Mouse (Mus musculus) heart, embryonic 15.5 days (tissue): ENCODE measurements around the gene Nudt7. TPM values are rescaled to one million over a fixed set of nuclear protein-coding genes. Genes with fewer than 3 reads are reported as not detected.
A peak's percentile ranks its signal among the peaks of the same experiment; 100 is the strongest.

ENCODE experiments used
- ATAC-seq: fragments of 200-750 bp; cut with Nextera tagmentation; replicated peaks from 2 replicates; pipeline ENCODE4 v1.8.0; 2017; ENCODE audit warnings: low read depth, moderate TSS enrichment; ENCODE audit not compliant: insufficient number of reproducible peaks, insufficient read depth, low FRiP score
- H3K27ac ChIP-seq: fragments of 300-500 bp; sonication (generic); 2 replicates; pipeline ENCODE4 v1.5.1; 2015; ENCODE audit warnings: mild to moderate bottlenecking, inconsistent platforms
- H3K27me3 ChIP-seq: fragments of 300-500 bp; sonication (generic); 2 replicates; pipeline ENCODE4 v1.6.1; 2015; ENCODE audit warnings: inconsistent platforms
- H3K36me3 ChIP-seq: fragments of 300-500 bp; sonication (generic); 2 replicates; pipeline ENCODE4 v1.6.1; 2015; ENCODE audit warnings: mild to moderate bottlenecking, inconsistent platforms
- H3K4me1 ChIP-seq: fragments of 300-500 bp; sonication (generic); replicated peaks from 2 replicates; pipeline ENCODE4 v1.6.1; 2015; ENCODE audit warnings: inconsistent platforms
- H3K4me2 ChIP-seq: fragments of 300-500 bp; sonication (generic); 2 replicates; pipeline ENCODE4 v1.6.1; 2015; ENCODE audit warnings: inconsistent platforms, mild to moderate bottlenecking, moderate library complexity
- H3K4me3 ChIP-seq: fragments of 300-500 bp; sonication (generic); 2 replicates; pipeline ENCODE4 v1.5.1; 2015; ENCODE audit warnings: mild to moderate bottlenecking, inconsistent platforms
- H3K9ac ChIP-seq: fragments of 300-500 bp; sonication (generic); 2 replicates; pipeline ENCODE4 v1.6.1; 2015; ENCODE audit warnings: mild to moderate bottlenecking, inconsistent platforms
- H3K9me3 ChIP-seq: fragments of 300-500 bp; sonication (generic); replicated peaks from 2 replicates; pipeline ENCODE4 v1.6.1; 2016; ENCODE audit warnings: inconsistent platforms
- WGBS: fragments of 180-500 bp; shearing (Covaris S2); methylation state at CpG from one replicate; pipeline ENCODE4 v1.1.7; 2015; ENCODE audit warnings: mixed read lengths; 5-methylcytosine and 5-hydroxymethylcytosine counted together
- polyA plus RNA-seq: library from polyadenylated mRNA; unstranded; fragments of >200 nt; fragmentation: Nextera tagmentation; extraction: Ambion mirVana; gene quantifications from 2 replicates; pipeline ENCODE4 v1.2.1, GENCODE M21; 2015

Gene Nudt7
- polyA plus RNA-seq = 25.5 and 28.1 TPM in 2 replicates

DNA sequence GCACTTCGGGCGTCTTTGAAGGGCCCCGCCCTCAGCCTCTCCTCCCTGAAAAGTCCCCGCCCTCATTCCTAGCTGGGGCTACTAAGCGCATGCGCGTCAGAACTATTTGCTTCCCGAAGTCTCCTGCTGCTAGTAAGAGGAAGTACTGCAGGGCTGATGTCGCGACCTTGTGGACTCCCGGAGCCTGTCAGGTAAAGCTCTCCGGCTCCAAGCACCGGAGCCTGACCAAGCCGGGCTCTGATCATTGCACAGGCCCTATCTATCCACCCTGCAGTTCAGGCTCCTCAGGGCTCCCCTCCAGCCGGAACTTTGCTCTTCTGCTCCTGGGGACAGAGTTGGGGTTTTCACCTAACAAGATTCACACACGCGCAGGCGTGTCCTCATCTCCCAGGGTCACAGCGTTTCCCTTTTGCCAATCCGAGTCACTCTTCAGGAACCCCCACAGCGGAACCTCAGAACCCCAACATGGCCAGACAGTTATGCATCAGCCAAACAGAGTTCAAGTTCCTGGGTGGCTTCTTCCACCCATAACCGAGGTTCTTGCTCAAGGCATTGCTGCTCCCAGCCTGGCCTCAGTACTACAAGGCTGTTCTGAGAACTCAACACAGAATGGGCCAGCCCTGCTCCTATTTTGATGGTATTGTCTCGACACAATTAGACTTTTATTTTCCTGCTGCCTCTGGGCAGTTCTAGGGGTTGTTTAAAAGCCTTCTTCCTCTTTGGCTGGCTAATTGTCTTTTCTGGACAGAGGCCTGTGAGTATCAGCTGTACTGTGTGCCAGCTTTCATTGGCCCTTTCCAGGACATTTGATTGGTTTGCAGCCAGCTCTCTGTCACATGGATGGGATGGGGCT is at the start of gene Nudt7:
TSS of gene Nudt7 (plus strand) at position 48 of the 853 bp plus-strand sequence.
- Histone ChIP-seq H3K27ac (peak within 1 kb of the TSS; percentile 78), H3K9me3 (no peaks in the 10 kb centered on the region), H3K4me2 (peak within 1 kb of the TSS; percentile 68), H3K36me3 (no peaks in the 10 kb centered on the region), H3K27me3 (no peaks in the 10 kb centered on the region), H3K9ac (peak within 1 kb of the TSS; percentile 58), H3K4me1 (peaks cover 16% of the 10 kb centered on the region), H3K4me3 (peak within 1 kb of the TSS; percentile 58)
- under 1% methylated on average over 23 of the region's 23 CpGs for WGBS
- peak; percentile 94 for ATAC-seq

DNA sequence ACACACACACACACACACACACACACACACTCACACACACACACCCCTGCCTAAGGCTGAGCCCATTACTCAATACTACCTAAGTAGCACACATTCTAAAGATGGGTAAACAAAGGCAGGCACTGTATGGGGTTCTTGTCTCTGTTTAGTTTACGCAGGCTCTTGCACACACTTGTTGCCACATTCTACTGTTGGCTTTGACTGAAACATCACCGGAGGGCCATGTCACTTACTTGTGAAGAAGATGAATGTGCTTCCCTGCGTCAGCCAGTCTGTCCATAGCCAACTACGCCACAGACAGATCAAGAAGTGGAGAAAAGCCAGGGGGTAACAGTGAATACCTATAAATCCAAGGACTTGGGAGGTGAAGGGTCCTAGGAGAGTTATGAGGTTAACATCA is 45.4 kb upstream of the Nudt7 start:
- no peaks in the 10 kb centered on the region for H3K9me3 ChIP-seq
- no peak overlapping the region for H3K4me2 ChIP-seq
- H3K27me3 ChIP-seq = no peaks in the 10 kb centered on the region
- H3K9ac ChIP-seq = no peak overlapping the region
- no peaks in the 10 kb centered on the region for H3K36me3 ChIP-seq
- H3K27ac ChIP-seq = no peak overlapping the region
- 85% methylated on average over 4 of the region's 4 CpGs for WGBS
- no peak for ATAC-seq
- H3K4me1 ChIP-seq = no peaks in the 10 kb centered on the region
- H3K4me3 ChIP-seq = no peak overlapping the region

DNA sequence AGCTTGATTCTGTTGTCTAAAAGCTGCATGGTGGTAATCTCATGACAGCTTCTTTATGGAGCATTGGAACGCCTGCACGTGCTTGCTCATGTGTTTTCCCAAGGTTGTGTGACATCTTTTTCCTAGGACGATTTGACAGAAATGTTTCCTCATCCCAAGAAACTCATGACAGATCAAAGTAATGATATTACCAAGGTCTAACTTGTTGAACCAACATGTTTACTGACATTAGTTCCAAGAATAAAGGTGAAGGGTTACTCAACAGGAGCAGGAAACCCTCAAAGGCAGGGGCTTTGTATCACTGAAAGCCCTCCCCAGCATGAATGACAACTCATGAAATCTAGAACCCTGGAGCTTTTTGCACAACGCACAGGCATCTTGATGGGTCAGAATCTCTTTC is 42.6 kb upstream of the Nudt7 start:
- 78% methylated on average over 4 of the region's 4 CpGs for WGBS
- Histone ChIP-seq H3K4me2 (no peak overlapping the region), H3K36me3 (no peaks in the 10 kb centered on the region), H3K4me1 (no peaks in the 10 kb centered on the region), H3K27ac (no peak overlapping the region), H3K4me3 (no peak overlapping the region), H3K9me3 (no peaks in the 10 kb centered on the region), H3K9ac (no peak overlapping the region), H3K27me3 (no peaks in the 10 kb centered on the region)
- no peak for ATAC-seq

- no peaks in the 10 kb centered on the region for H3K9me3 ChIP-seq
- H3K36me3 ChIP-seq = no peaks in the 10 kb centered on the region
- no peak overlapping the region for H3K27ac ChIP-seq
- no peak overlapping the region for H3K4me2 ChIP-seq
- H3K4me3 ChIP-seq = no peak overlapping the region
- ATAC-seq = no peak
- H3K27me3 ChIP-seq = no peaks in the 10 kb centered on the region
- 72% methylated on average over 3 of the region's 3 CpGs for WGBS
- H3K4me1 ChIP-seq = no peaks in the 10 kb centered on the region
- H3K9ac ChIP-seq = no peak overlapping the region
Measured at GRCm38 (mm10) chr8:114093321-114093720, 40.0 kb upstream of the Nudt7 start.

DNA sequence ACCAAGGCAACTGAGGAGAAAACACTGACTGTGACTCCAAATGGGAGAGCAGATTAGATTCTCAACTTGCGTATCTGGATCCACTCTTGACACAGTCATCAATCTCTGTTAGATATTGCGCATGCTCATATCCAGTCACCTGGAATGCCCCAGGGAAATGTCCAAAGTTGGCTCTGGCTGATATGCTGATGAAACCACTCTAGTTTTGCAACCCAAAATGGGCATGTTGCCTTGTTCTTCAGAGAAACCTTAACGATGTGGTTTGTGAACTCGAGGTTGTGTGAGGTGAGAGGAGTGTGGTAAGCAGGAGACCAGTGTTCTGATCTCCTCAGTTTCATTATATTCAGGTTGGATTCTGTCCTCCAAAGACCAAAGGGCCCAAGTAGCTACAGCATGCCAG is 38.8 kb upstream of the Nudt7 start:
- ATAC-seq = no peak
- Histone ChIP-seq H3K4me3 (no peak overlapping the region), H3K4me2 (no peak overlapping the region), H3K9me3 (no peaks in the 10 kb centered on the region), H3K36me3 (no peaks in the 10 kb centered on the region), H3K27me3 (no peaks in the 10 kb centered on the region), H3K27ac (no peak overlapping the region), H3K4me1 (no peaks in the 10 kb centered on the region), H3K9ac (no peak overlapping the region)
- WGBS = 80% methylated on average over 4 of the region's 4 CpGs

DNA sequence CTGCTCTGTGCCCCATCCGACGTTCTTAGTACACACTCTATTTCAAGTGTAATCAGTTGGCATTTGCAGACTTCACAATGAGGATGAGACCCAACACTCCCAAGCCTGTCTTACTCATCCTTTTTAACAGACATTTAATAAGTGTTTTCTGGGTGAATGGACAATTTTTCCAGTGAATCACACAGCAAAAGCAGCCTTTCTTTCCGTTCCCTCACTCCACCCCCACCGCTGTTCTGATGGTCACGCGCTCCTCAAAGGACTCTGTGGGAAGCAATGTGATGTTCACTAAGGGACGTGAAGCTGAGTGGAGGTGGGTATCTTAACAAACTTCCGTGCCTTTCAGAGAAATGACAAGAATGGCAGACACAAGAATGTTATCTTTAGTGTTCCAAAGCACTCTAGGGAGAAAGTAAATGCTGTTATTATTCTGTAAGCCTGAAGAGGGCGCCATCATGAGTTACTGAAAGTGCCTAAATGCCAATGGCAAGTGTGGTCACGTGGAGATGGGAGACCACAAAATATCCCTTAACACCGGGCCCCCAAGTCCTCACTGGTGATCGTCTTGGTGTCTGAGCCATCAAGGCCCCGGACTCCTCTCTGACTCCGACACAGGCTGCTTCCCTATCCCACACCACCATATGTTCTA is 32.7 kb upstream of the Nudt7 start:
- H3K36me3 ChIP-seq = no peaks in the 10 kb centered on the region
- 74% methylated on average over 14 of the region's 14 CpGs for WGBS

DNA sequence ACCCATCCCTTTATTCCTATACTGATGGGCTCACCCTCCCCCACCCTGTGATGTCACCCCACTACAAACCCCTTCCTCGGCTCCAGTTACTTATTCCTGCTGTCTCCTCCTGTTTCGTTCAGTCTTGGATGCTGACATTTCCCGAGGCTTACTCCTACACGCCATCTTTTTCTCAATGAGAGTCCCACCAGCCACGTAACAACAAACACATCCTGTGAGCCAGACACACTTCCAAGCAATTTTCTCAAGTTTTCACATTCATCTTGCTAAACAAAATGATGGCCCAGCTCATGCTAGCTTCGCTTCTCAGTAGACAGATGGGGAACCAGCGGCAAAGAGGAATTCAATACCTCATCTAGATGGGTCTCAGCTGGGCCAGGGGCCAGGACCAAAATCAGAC is 30.0 kb upstream of the Nudt7 start:
- no peaks in the 10 kb centered on the region for H3K4me1 ChIP-seq

More for the DNA sequence above, 32.7 kb upstream of the Nudt7 start:
- no peak overlapping the region for H3K4me2 ChIP-seq
- no peaks in the 10 kb centered on the region for H3K9me3 ChIP-seq
- no peak overlapping the region for H3K27ac ChIP-seq
- no peak for ATAC-seq
- no peaks in the 10 kb centered on the region for H3K27me3 ChIP-seq
- H3K4me1 ChIP-seq = no peaks in the 10 kb centered on the region
- no peak overlapping the region for H3K9ac ChIP-seq
- no peak overlapping the region for H3K4me3 ChIP-seq

GRCm38 (mm10) chr8:114105971-114106370 is 27.4 kb upstream of the Nudt7 start:
- no peak overlapping the region for H3K27ac ChIP-seq
- no peak for ATAC-seq
- H3K9me3 ChIP-seq = no peaks in the 10 kb centered on the region
- no peak overlapping the region for H3K4me3 ChIP-seq
- H3K4me2 ChIP-seq = no peak overlapping the region
- H3K36me3 ChIP-seq = no peaks in the 10 kb centered on the region
- no peak overlapping the region for H3K9ac ChIP-seq
- no peaks in the 10 kb centered on the region for H3K27me3 ChIP-seq
- no peaks in the 10 kb centered on the region for H3K4me1 ChIP-seq
- WGBS = 80% methylated on average over 5 of the region's 5 CpGs

More for the DNA sequence above, 30.0 kb upstream of the Nudt7 start:
- WGBS = 72% methylated on average over 7 of the region's 7 CpGs
- Histone ChIP-seq H3K4me3 (no peak overlapping the region), H3K9ac (no peak overlapping the region), H3K27me3 (no peaks in the 10 kb centered on the region), H3K36me3 (no peaks in the 10 kb centered on the region), H3K4me2 (no peak overlapping the region), H3K27ac (no peak overlapping the region), H3K9me3 (no peaks in the 10 kb centered on the region)
- no peak for ATAC-seq

- 68% methylated on average over 20 of the region's 20 CpGs for WGBS
- Histone ChIP-seq H3K27ac (no peak overlapping the region), H3K9ac (no peak overlapping the region), H3K27me3 (no peaks in the 10 kb centered on the region), H3K36me3 (no peaks in the 10 kb centered on the region), H3K4me2 (no peak overlapping the region), H3K4me3 (no peak overlapping the region), H3K9me3 (no peaks in the 10 kb centered on the region), H3K4me1 (no peaks in the 10 kb centered on the region)
- no peak for ATAC-seq
Measured at GRCm38 (mm10) chr8:114109365-114110140, 23.8 kb upstream of the Nudt7 start.

- H3K4me3 ChIP-seq = no peak overlapping the region
- H3K27ac ChIP-seq = no peak overlapping the region
- H3K9me3 ChIP-seq = no peaks in the 10 kb centered on the region
- H3K4me1 ChIP-seq = no peaks in the 10 kb centered on the region
- H3K27me3 ChIP-seq = no peaks in the 10 kb centered on the region
- H3K36me3 ChIP-seq = no peaks in the 10 kb centered on the region
- H3K4me2 ChIP-seq = no peak overlapping the region
- H3K9ac ChIP-seq = no peak overlapping the region
- 40% methylated on average over 1 of the region's 1 CpGs for WGBS
- no peak for ATAC-seq
Measured at GRCm38 (mm10) chr8:114115076-114115475, 18.3 kb upstream of the Nudt7 start.

DNA sequence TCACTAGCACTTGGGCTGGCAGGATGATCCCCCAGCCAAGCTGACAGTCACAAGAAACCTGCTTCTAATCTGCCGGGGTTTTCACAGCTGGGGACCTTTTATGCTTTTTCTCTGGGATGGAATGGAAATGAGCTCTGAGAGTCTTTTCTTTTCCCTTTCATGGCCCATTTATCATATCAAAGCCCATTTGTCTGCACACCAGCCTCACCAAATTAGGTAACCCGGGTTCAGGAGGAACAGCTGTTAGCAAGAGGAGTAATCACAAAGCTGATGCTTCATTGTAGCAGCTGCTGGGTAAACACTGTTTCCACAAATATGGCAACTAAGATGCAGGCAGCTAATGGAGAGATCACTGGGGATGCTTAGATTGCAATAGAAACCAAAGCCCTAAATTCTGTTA is 17.3 kb upstream of the Nudt7 start:
- H3K4me3 ChIP-seq = no peak overlapping the region
- no peaks in the 10 kb centered on the region for H3K36me3 ChIP-seq
- H3K9ac ChIP-seq = no peak overlapping the region
- no peaks in the 10 kb centered on the region for H3K4me1 ChIP-seq
- no peak overlapping the region for H3K27ac ChIP-seq
- ATAC-seq = no peak
- H3K9me3 ChIP-seq = no peaks in the 10 kb centered on the region
- H3K27me3 ChIP-seq = no peaks in the 10 kb centered on the region
- no peak overlapping the region for H3K4me2 ChIP-seq
- WGBS = 6% methylated on average over 2 of the region's 2 CpGs
